Mouse (Mus musculus) kidney, embryonic 14.5 days (tissue): Measurements from ENCODE around the gene Kif5c. TPM values are rescaled to one million over a fixed set of nuclear protein-coding genes. Genes with fewer than 3 reads are reported as not detected.

ENCODE experiments used
- ATAC-seq: fragments of 200-750 bp; cut with Nextera tagmentation; 2 replicates; pipeline ENCODE4 v1.8.0; 2017; ENCODE audit warnings: moderate number of reproducible peaks, mild to moderate bottlenecking, moderate TSS enrichment, moderate library complexity; ENCODE audit not compliant: low FRiP score, low TSS enrichment
- H3K27ac ChIP-seq: fragments of 300-500 bp; sonication (generic); 2 replicates; pipeline ENCODE4 v1.5.1; 2014; ENCODE audit warnings: low read depth, mild to moderate bottlenecking, low read length, moderate library complexity, mixed read lengths
- H3K27me3 ChIP-seq: fragments of 300-500 bp; sonication (generic); 2 replicates; pipeline ENCODE4 v1.6.1; 2014; ENCODE audit warnings: mild to moderate bottlenecking, low read length; ENCODE audit not compliant: control insufficient read depth, insufficient read depth
- H3K36me3 ChIP-seq: fragments of 300-500 bp; sonication (generic); 2 replicates; pipeline ENCODE4 v1.6.1; 2014; ENCODE audit warnings: low read length, mixed read lengths; ENCODE audit not compliant: control insufficient read depth, insufficient read depth
- H3K4me1 ChIP-seq: fragments of 300-500 bp; sonication (generic); 2 replicates; pipeline ENCODE4 v1.6.1; 2014; ENCODE audit warnings: low read length, mixed read lengths; ENCODE audit not compliant: control insufficient read depth, insufficient read depth
- H3K4me2 ChIP-seq: fragments of 300-500 bp; sonication (generic); replicated peaks from 2 replicates; pipeline ENCODE4 v1.6.1; 2014; ENCODE audit warnings: low read depth, mild to moderate bottlenecking, low read length
- H3K4me3 ChIP-seq: fragments of 300-500 bp; sonication (generic); 2 replicates; pipeline ENCODE4 v1.5.1; 2014; ENCODE audit warnings: mild to moderate bottlenecking, low read length
- H3K9ac ChIP-seq: fragments of 300-500 bp; sonication (generic); 2 replicates; pipeline ENCODE4 v1.6.1; 2014; ENCODE audit warnings: low read depth, mild to moderate bottlenecking, low read length, moderate library complexity
- H3K9me3 ChIP-seq: fragments of 300-500 bp; sonication (generic); 2 replicates; pipeline ENCODE4 v1.6.1; 2016; ENCODE audit warnings: low read length; ENCODE audit not compliant: control insufficient read depth
- WGBS: fragments of 180-500 bp; shearing (Covaris S2); extraction: QIAGEN DNeasy Blood & Tissue Kit; methylation state at CpG from one replicate; pipeline ENCODE4 v1.1.7; 2014; 5-methylcytosine and 5-hydroxymethylcytosine counted together
- polyA plus RNA-seq: library from polyadenylated mRNA; unstranded; fragments of >200 nt; fragmentation: Nextera tagmentation; extraction: Ambion mirVana; gene quantifications from 2 replicates; pipeline ENCODE4 v1.2.1, GENCODE M21; 2014

Kif5c gene
- polyA plus RNA-seq, 1 experiment from 2014 or later = 6.6 TPM

DNA sequence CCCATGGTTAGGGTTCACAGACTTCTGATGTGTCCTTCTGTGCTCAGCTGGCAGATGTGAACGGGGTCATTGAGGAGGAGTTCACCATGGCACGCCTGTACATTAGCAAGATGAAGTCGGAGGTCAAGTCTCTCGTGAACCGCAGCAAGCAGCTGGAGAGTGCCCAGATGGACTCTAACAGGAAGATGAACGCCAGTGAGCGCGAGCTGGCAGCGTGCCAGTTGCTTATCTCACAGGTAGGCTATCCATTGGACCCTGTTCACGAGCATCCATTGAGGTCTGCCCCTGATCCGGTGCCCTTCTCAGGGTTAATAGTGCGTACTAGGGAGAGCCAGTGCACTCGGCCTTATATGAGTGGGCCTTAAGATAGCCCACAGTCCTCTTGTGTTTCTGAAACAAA, 116.3 kb downstream of the Kif5c start:
- WGBS = 59% methylated on average over 13 of the region's 13 CpGs
- Histone ChIP-seq H3K4me3 (no peak overlapping the region), H3K36me3 (peaks cover 4% of the 10 kb centered on the region; the same call in 1 of the 2 replicates), H3K27me3 (no peaks in the 10 kb centered on the region), H3K9ac (no peak overlapping the region), H3K4me2 (no peak overlapping the region), H3K9me3 (no peaks in the 10 kb centered on the region), H3K27ac (no peak overlapping the region), H3K4me1 (0 out of 2 replicates have a peak, but pooled peaks cover 13% of the 10 kb centered on the region)
- ATAC-seq = no peak

DNA sequence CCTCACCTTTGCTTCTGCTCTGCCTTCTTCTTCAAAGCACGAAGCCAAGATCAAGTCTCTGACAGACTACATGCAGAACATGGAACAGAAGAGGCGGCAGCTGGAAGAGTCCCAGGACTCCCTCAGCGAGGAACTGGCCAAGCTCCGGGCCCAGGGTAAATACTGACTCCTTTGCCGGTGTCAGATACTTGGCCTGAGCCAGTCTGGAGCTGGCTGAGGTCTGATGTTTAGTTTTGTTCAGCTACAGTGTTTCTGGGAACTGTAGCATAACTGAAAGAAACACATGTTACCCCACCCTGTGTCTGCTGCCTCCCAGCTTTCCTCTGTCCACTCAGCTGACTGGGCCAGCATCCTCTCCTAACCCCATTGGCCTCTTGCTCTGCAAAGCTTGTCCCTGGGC, 119.9 kb downstream of the Kif5c start:
- Histone ChIP-seq H3K4me2 (no peak overlapping the region), H3K4me1 (peaks cover 18% of the 10 kb centered on the region), H3K9ac (no peak overlapping the region), H3K27me3 (no peaks in the 10 kb centered on the region), H3K9me3 (no peaks in the 10 kb centered on the region), H3K36me3 (peaks cover 4% of the 10 kb centered on the region; the same call in 1 of the 2 replicates), H3K4me3 (no peak overlapping the region), H3K27ac (no peak overlapping the region)
- ATAC-seq = no peak
- 86% methylated on average over 5 of the region's 5 CpGs for WGBS

DNA sequence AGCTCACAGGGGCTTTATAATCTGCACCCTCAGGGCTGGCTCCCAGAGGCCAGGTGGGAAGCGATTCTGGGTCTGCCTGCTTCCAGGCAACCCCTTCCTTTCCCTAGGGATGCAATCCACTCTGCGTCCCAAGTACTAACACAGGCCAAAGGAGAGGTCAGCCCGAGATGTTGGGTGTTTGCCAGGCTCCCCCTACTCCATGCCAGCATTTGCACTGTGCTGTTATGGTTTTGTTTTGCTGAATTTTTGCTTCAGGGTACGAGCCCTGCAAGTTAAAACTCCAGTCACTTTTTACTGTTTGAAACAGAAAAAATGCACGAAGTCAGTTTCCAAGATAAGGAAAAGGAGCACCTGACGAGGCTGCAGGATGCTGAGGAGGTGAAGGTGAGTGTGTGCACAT, 121.9 kb downstream of the Kif5c start:
- WGBS = 70% methylated on average over 6 of the region's 6 CpGs
- Histone ChIP-seq H3K9ac (no peak overlapping the region), H3K9me3 (no peaks in the 10 kb centered on the region), H3K27ac (no peak overlapping the region), H3K4me1 (peaks cover 24% of the 10 kb centered on the region), H3K36me3 (no peaks in the 10 kb centered on the region), H3K4me3 (no peak overlapping the region), H3K4me2 (no peak overlapping the region), H3K27me3 (no peaks in the 10 kb centered on the region)
- no peak for ATAC-seq

DNA sequence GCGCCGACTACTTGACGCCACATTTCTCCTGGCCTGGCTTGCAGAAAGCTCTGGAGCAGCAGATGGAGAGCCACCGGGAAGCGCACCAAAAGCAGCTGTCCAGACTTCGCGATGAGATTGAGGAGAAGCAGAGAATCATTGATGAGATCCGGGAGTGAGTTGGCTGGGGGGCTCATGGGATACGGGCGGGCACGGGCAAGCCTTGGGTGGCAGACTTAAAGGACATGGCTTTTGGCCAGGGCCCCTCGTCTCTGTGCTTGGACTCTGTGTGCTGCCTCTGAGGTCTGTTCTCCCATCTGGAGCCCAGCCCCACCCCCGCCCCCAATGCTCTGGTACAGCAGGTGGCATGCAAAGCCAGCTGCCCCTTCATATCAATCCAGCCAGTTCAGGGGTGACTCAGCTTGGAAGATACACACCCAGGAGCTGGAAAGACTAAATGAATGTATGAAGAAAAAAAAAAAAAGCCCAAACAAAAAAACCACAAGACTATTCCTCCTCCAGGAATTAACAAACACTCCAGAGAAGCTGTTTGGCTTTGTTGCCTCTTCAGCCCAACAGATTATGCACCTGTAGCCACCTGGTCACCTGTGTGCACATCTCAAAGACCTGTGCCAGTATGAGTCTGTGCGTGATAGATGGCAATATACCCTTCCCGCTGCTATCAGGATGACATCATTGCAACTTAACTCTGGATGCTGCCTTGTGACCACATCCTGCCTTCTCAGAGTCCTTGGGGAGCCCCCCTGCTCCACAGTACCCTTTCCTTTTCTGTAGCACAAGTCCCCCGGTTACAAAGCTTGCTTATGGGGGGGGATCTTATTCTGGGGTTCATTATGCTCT, 123.0 kb downstream of the Kif5c start:
- Histone ChIP-seq H3K9me3 (no peaks in the 10 kb centered on the region), H3K4me1 (peaks cover 26% of the 10 kb centered on the region), H3K36me3 (no peaks in the 10 kb centered on the region), H3K27ac (no peak overlapping the region), H3K4me3 (no peak overlapping the region), H3K9ac (no peak overlapping the region), H3K4me2 (no peak overlapping the region), H3K27me3 (no peaks in the 10 kb centered on the region)
- WGBS = 81% methylated on average over 16 of the region's 16 CpGs
- no peak for ATAC-seq

DNA sequence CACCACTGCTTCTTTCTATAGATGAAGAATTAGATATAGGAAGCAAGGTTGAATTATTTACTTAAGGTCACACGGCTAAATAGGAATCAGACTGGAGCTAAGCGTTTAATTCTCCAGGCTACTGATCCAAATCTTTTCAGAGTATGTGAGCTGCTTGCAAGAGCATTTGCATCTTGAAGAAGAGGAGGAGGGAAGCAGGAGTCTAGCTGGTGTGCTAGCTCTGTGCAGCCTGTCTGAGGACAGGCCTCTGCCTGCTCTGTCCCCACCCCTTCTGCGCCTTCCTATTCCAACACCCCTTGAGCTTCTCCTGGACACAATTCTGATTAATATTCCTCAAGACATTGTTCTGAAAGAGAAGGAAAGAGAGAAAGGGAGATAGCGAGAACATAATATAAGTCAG, 123.8 kb downstream of the Kif5c start:
- Histone ChIP-seq H3K4me1 (peaks cover 28% of the 10 kb centered on the region), H3K27ac (peak overlapping the region; percentile 3; the same call in 1 of the 2 replicates), H3K9me3 (no peaks in the 10 kb centered on the region), H3K4me3 (no peak overlapping the region), H3K36me3 (no peaks in the 10 kb centered on the region), H3K9ac (no peak overlapping the region), H3K27me3 (no peaks in the 10 kb centered on the region), H3K4me2 (no peak overlapping the region)
- no peak for ATAC-seq
- WGBS = 63% methylated on average over 4 of the region's 4 CpGs

DNA sequence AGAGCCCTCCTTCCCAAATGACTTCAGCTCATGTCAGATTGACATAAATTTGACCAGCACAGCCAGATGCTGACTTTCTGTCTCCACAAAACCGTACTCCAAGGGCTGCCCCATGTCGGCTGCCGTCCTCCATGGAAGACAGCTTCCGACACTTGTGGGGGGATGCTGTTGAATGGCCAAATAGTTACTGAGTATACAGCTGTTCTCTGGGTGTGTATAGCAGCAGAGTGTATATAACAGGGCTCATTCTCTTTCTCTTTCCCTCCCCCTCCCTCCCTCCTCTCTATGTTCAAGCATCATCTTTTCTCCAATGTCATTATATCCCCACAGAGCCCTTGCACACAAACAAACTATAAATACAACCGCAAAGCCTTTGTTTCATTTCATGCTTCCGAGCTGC, 124.7 kb downstream of the Kif5c start:
- Histone ChIP-seq H3K9me3 (no peaks in the 10 kb centered on the region), H3K27ac (peak overlapping the region; percentile 3; the same call in 1 of the 2 replicates), H3K27me3 (no peaks in the 10 kb centered on the region), H3K4me1 (peaks cover 28% of the 10 kb centered on the region), H3K36me3 (no peaks in the 10 kb centered on the region), H3K4me3 (no peak overlapping the region), H3K4me2 (peak overlapping the region; percentile 15), H3K9ac (no peak overlapping the region)
- WGBS = 20% methylated on average over 6 of the region's 6 CpGs
- no peak; the same call in 1 of the 2 replicates for ATAC-seq

DNA sequence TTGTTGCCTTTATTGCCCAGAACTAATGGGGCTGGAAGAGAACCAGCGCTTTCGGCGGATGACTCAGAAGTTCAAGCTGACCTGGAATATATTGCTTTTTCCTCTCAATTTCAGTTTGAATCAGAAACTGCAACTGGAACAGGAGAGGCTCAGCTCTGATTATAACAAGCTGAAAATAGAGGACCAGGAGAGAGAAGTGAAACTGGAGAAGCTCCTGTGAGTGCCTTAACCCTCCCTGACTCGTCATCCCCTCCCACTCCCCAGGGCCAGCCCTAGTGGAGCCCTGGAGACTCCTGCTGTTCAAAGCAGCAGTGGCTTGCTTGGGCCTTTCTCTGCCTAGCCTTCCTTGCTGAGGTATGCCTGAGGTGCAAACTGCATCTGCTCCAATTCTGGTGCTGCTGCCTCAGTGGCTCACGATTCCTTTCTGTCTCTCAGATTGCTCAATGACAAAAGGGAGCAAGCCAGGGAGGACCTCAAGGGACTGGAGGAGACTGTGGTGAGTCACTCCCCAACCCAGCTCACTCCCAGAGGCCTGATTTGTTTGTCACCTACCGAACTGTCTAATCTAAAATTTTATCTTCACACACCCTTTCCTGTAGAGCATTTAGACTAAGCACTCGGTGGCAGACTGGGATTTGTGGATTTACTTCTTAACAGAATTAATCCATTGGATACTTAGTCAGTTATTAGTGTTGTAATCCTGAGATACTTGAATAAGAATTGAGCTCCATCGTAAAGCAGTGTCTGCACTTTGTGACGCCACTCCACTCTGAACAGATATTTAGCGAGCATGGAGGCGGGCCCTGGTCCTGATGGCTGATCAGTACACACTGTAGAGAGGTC, 125.4 kb downstream of the Kif5c start:
- H3K4me3 ChIP-seq = no peak overlapping the region
- H3K9me3 ChIP-seq = no peaks in the 10 kb centered on the region
- H3K27me3 ChIP-seq = no peaks in the 10 kb centered on the region
- peak overlapping the region; percentile 15 for H3K4me2 ChIP-seq
- peaks cover 28% of the 10 kb centered on the region for H3K4me1 ChIP-seq
- H3K36me3 ChIP-seq = no peaks in the 10 kb centered on the region
- ATAC-seq = peak; percentile 64
- no peak overlapping the region for H3K9ac ChIP-seq
- H3K27ac ChIP-seq = peak overlapping the region; percentile 39; the same call in 1 of the 2 replicates
- 37% methylated on average over 11 of the region's 11 CpGs for WGBS

DNA sequence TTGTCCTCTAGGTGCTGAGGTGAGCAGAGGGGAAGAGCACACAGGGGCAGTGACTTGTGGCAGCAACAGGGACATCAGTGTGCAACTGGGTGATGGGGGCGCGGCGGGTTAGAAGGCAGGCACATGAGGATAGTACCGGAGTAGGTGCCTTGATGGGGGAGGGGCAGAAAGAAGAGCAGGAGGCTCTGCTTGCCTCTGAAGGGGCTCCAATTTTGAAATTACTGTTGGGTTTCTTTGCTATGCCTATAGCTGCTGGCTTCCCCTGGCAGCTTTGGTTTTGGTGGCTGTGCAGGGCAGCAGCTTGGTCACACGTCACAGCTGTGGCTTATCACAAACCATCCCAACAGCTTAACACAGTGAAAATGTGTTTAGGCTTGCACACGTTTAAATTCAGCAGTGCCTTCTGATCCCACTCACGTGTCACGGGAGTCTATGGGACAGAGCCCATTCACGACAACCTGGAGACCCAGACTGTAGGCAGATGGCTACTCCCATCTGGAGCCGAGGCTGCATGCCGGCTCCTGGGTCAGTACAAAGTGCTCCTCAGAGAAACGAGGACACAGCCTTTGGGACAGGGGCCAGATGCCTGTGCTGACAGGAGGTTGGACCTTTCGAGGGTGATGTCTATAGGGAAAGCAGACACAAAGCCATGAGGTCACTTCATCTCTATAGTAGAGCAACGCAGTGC, 126.1 kb downstream of the Kif5c start:
- H3K9ac ChIP-seq = no peak overlapping the region
- H3K36me3 ChIP-seq = no peaks in the 10 kb centered on the region
- no peaks in the 10 kb centered on the region for H3K9me3 ChIP-seq
- H3K27me3 ChIP-seq = no peaks in the 10 kb centered on the region
- H3K27ac ChIP-seq = no peak overlapping the region
- ATAC-seq = peak; percentile 38; the same call in 1 of the 2 replicates
- peaks cover 28% of the 10 kb centered on the region for H3K4me1 ChIP-seq
- no peak overlapping the region for H3K4me3 ChIP-seq
- no peak overlapping the region for H3K4me2 ChIP-seq
- 58% methylated on average over 14 of the region's 14 CpGs for WGBS
